Comparison of ENCODE assay signal across 7 mouse cellular contexts in the genomic region with DNA sequence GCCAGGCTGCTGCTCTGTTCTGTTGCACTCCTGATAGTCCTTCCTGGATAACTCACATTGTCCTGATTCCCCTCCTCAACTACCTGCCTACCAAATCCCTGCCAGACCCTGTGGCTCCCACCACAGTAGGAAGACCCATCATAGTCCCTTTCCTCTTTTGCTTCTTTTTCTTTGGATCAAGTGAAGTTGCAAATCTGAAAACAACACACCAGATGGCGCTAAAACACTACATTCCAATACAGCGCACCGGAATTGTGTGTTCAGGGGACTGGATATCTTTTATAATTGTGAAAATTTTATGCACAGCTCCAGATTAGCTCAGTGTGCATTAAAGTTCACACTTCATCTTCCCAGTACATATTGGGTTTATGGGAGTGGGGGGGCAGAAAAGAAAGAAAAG. TPM values are rescaled to one million over a fixed set of nuclear protein-coding genes. Genes with fewer than 3 reads are reported as not detected.
DNase-seq lines count a peak whose midpoint lies in the region; ATAC-seq and TF ChIP-seq lines count a peak whose summit lies in the region.

No protein-coding gene starts in this region.

- H3K27me3 ChIP-seq in liver, adult 2 months (ENCODE audit: control insufficient read depth, insufficient read depth, low read length), result no peaks in the 10 kb centered on the region; the same call in 1 of the 2 replicates
- H3K27me3 ChIP-seq in liver, embryonic 12.5 days (replicated peaks), result no peaks in the 10 kb centered on the region
- H3K27me3 ChIP-seq in forebrain, embryonic 14.5 days (replicated peaks; ENCODE audit: control insufficient read depth, insufficient read depth, low read length), result no peaks in the 10 kb centered on the region
- H3K27me3 ChIP-seq in neural tube, embryonic 13.5 days, result no peaks in the 10 kb centered on the region

- H3K36me3 ChIP-seq in liver, adult 2 months (ENCODE audit: control insufficient read depth, insufficient read depth, low read length), result no peaks in the 10 kb centered on the region
- H3K36me3 ChIP-seq in liver, embryonic 12.5 days, result no peaks in the 10 kb centered on the region
- no peaks in the 10 kb centered on the region for H3K36me3 ChIP-seq in forebrain, embryonic 14.5 days (ENCODE audit: control insufficient read depth, insufficient read depth, low read length)
- no peaks in the 10 kb centered on the region for H3K36me3 ChIP-seq in neural tube, embryonic 13.5 days

- no peaks in the 10 kb centered on the region for H3K4me1 ChIP-seq in liver, adult 2 months (ENCODE audit: control insufficient read depth, insufficient read depth, low read length)
- no peaks in the 10 kb centered on the region for H3K4me1 ChIP-seq in liver, embryonic 12.5 days
- H3K4me1 ChIP-seq in forebrain, embryonic 14.5 days (ENCODE audit: control insufficient read depth, insufficient read depth, low read length), result no peaks in the 10 kb centered on the region
- no peaks in the 10 kb centered on the region for H3K4me1 ChIP-seq in neural tube, embryonic 13.5 days (replicated peaks)

- peak; percentile 23 for DNase-seq in liver, adult 2 months (ENCODE audit: extremely low read depth, low read depth, low spot score)
- peak; percentile 42 for DNase-seq in brain, embryonic 18.5 days (ENCODE audit: low read depth, low spot score)
- peak; percentile 84 for DNase-seq in forebrain, embryonic 14.5 days (ENCODE audit: low spot score)
- DNase-seq in left cerebral cortex, adult 18-20 months (ENCODE audit: low spot score in 2 of 2), result peak; percentile 42 to 45
- DNase-seq in spleen, adult 18-20 months, result no peak

- ATAC-seq in liver, embryonic 12.5 days, result no peak
- peak; percentile 61 for ATAC-seq in forebrain, embryonic 14.5 days
- ATAC-seq in neural tube, embryonic 13.5 days (ENCODE audit: low read depth), result peak; percentile 74

- TF ChIP-seq POLR2A in liver, adult 2 months (IDR thresholded peaks at IDR 0.05; ENCODE audit: extremely low read depth, insufficient read depth, low read length), result no peak

- no peak overlapping the region for H3K27ac ChIP-seq in liver, adult 2 months (replicated peaks; ENCODE audit: insufficient read depth, low read depth, low read length)
- no peak overlapping the region for H3K27ac ChIP-seq in liver, embryonic 12.5 days
- no peak overlapping the region for H3K27ac ChIP-seq in forebrain, embryonic 14.5 days (ENCODE audit: low read depth, low read length)
- no peak overlapping the region for H3K27ac ChIP-seq in neural tube, embryonic 13.5 days (replicated peaks)

- 0% methylated on average over 3 of the region's 3 CpGs for WGBS in liver, adult 2 months
- WGBS in liver, embryonic 12.5 days (ENCODE audit: insufficient replicate concordance), result under 1% methylated on average over 3 of the region's 3 CpGs
- WGBS in forebrain, embryonic 14.5 days, result 1% methylated on average over 3 of the region's 3 CpGs
- WGBS in neural tube, embryonic 13.5 days, result 3% methylated on average over 3 of the region's 3 CpGs

- H3K79me2 ChIP-seq in liver, adult 2 months (ENCODE audit: control insufficient read depth, insufficient read depth, low read length), result no peaks in the 10 kb centered on the region

- no peak overlapping the region for H3K4me3 ChIP-seq in liver, adult 2 months (ENCODE audit: insufficient read depth, low read depth, low read length)
- no peak overlapping the region for H3K4me3 ChIP-seq in liver, embryonic 12.5 days
- no peak overlapping the region for H3K4me3 ChIP-seq in forebrain, embryonic 14.5 days (ENCODE audit: low read depth, low read length)
- no peak overlapping the region for H3K4me3 ChIP-seq in neural tube, embryonic 13.5 days

- no peaks in the 10 kb centered on the region for H3K9me3 ChIP-seq in liver, embryonic 12.5 days (replicated peaks)
- no peaks in the 10 kb centered on the region for H3K9me3 ChIP-seq in forebrain, embryonic 14.5 days (replicated peaks; ENCODE audit: control insufficient read depth, low read length)
- H3K9me3 ChIP-seq in neural tube, embryonic 13.5 days, result no peaks in the 10 kb centered on the region

- no peak overlapping the region for H3K9ac ChIP-seq in liver, adult 2 months (ENCODE audit: low read depth, low read length)
- H3K9ac ChIP-seq in liver, embryonic 12.5 days, result no peak overlapping the region
- H3K9ac ChIP-seq in forebrain, embryonic 14.5 days (ENCODE audit: low read length), result no peak overlapping the region
- H3K9ac ChIP-seq in neural tube, embryonic 13.5 days, result no peak overlapping the region

- H3K4me2 ChIP-seq in liver, embryonic 12.5 days, result no peak overlapping the region
- H3K4me2 ChIP-seq in forebrain, embryonic 14.5 days (ENCODE audit: low read length), result no peak overlapping the region
- H3K4me2 ChIP-seq in neural tube, embryonic 13.5 days, result no peak overlapping the region

- TF ChIP-seq CTCF in liver, adult 2 months (IDR thresholded peaks at IDR 0.05; ENCODE audit: low read depth, low read length), result peak; percentile 28; the same call in 1 of the 2 replicates

RNA-seq across cellular contexts. Expression of a gene that starts 45.7 kb away (rescaled TPM):
- total RNA-seq in liver, adult 2 months (2014; rRNA removed), result 1.5 and 2.4 TPM in 2 replicates
- 0.48 and 2.1 TPM in 2 replicates for polyA plus RNA-seq in liver, adult 2 months (2012; rRNA removed)
- polyA plus RNA-seq in liver, embryonic 12.5 days (2016; fragmentation: Nextera tagmentation; extraction: Ambion mirVana), result 0.07 and 0.12 TPM in 2 replicates
- 3.0 and 4.7 TPM in 2 replicates for polyA plus RNA-seq in forebrain, embryonic 14.5 days (2014; fragmentation: Nextera tagmentation; extraction: Ambion mirVana)
- total RNA-seq in left cerebral cortex, adult 18-20 months (2021), result 10 to 100 TPM; 15.5 to 20.3 TPM
- 5.4 and 7.2 TPM in 2 replicates for polyA plus RNA-seq in neural tube, embryonic 13.5 days (2015; fragmentation: Nextera tagmentation; extraction: Ambion mirVana)

Comparison
In these comparisons a context has a peak if more than half of its experiments do, and no peak if none do; other contexts are left out.
1. DNase-seq: peak in liver, adult 2 months (single experiment), brain, embryonic 18.5 days (single experiment), forebrain, embryonic 14.5 days (single experiment) and left cerebral cortex, adult 18-20 months (2 of 2); none in spleen, adult 18-20 months (0 of 2).